Mouse (Mus musculus): ENCODE results near the gene Arrb1.

Arrb1 gene

DNA sequence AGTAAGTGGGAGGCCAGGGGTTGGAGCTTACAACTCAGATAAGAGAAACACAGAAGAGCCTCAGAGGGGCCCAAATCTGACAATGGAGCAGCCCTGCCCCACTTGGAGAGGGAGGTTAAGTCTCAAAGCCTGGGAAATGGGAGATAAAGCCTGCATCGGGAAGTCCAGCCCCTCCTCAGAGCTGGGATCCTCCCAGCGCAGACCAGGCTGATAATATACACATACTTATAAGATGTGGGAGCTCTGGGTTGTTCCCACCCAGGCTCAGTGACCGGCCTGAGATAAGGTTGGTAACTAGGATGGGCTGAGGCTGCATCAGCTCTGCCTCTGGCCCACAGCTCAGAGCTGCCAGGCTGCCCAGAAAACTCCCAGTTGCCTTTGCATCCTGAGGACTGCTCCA, 106.8 kb downstream of the Arrb1 start:
- no peak for DNase-seq

DNA sequence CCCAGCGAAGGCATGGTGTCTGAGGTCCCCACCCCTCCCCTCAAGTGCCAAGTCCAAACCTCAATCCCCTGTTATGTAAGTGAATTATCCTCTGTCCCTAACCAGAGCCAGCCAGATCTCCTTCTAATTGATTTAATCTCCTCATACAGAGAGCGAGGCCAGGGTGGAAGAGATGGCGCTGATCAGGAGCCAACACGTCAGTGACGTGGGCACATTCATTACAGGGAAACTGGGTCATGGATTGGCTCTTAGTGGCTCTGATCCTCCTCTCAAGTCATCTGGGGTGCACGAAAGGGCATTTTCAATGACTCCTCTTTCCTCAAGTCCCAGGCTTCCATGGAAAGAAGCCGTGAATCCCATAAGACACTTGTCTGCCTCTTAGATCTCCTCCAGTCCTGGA, 109.4 kb downstream of the Arrb1 start:
- no peak for DNase-seq

DNA sequence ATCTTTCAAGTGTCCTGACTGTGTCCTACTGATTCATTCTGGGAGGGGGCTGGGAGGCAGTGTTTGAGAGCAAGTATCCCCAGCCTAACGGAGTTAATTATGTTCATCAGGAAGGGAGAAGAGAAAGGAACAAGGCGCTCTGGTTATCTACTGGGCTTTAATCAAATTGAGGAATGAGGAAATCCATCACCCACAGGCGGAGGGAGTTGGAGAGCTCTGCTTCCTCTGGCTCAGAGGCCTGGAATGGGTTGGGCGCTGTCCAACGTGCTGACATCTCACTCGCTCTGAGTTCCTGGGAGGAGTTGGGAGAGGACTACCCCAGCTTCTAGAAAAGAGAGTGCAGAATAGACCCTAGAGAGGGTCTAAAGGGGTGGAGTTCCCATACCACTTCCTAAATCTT, 113.4 kb downstream of the Arrb1 start:
- DNase-seq, result peak; percentile 41

DNA sequence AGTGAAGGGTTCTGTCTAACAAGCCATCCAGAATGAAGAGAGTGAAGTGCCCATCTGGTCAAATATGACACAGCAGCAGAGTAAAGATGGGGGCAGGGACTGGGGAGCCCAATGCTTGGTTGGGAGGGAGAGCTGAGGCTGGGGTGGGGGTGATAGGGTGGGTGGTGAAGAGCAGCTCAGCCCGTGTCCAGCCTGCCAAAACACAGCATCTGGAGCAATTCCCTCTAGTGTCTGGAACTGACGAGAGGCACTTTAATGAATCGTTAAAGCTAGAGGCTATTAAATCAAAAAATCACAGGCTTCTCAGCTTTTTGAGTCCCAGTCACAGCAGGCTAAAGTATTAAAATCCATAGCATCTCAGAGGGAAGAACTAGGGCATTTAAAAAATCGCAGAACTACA, 114.3 kb downstream of the Arrb1 start:
- DNase-seq, result no peak

DNA sequence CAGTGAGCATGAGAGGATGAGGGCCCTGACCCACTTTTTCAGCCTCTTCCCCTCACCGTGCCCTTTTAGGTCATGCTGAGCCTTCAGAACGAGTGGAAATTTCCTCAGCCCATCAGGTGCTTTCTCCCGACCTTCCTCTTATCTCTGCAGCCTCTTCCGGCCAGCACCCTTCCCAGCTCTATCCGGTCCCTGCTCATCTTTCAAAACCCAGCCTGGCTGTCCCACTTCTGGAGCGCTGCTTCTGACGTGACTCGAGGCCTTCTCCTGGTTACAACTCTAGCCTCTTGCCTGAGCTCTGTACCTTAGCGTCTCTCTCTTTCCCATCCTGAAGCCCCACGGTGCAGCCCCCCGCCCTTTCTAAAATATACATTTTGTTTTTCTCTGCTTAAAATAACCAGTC, 119.0 kb downstream of the Arrb1 start:
- no peak for DNase-seq

Measured in cerebellum, adult 9-11 months (tissue).